Mouse (Mus musculus): ENCODE results near the gene Ung.

GRCm38 (mm10) chr5:114113334-114113733 lies 16.9 kb upstream of the Ung start:
- TF ChIP-seq CTCF (IDR thresholded peaks at IDR 0.05; ENCODE audit: low read depth, low read length) (peak; percentile 18; the same call in 1 of the 2 replicates), POLR2AphosphoS5 (IDR thresholded peaks at IDR 0.05; ENCODE audit: insufficient replicate concordance, low read depth, low read length) (no peak), TAL1 (conservative IDR thresholded peaks at IDR 0.05; ENCODE audit: low read depth, low read length) (no peak), GATA1 (IDR thresholded peaks at IDR 0.05; ENCODE audit: borderline replicate concordance, low read length) (no peak)
